Mouse (Mus musculus) limb, embryonic 15.5 days (tissue): ENCODE data around the gene Sema6c. TPM values are rescaled to one million over a fixed set of nuclear protein-coding genes. Genes with fewer than 3 reads are reported as not detected.

Source experiments
- ATAC-seq: fragments of 200-750 bp; cut with Nextera tagmentation; 2 replicates; pipeline ENCODE4 v1.8.0; 2017; ENCODE audit warnings: low read depth, moderate TSS enrichment; ENCODE audit not compliant: insufficient number of reproducible peaks, low FRiP score, low TSS enrichment
- H3K27ac ChIP-seq: fragments of 300-500 bp; sonication (generic); 2 replicates; pipeline ENCODE4 v1.5.1; 2015; ENCODE audit warnings: moderate library complexity, mild to moderate bottlenecking, inconsistent platforms
- H3K27me3 ChIP-seq: fragments of 300-500 bp; sonication (generic); 2 replicates; pipeline ENCODE4 v1.6.1; 2015; ENCODE audit warnings: inconsistent platforms
- H3K36me3 ChIP-seq: fragments of 300-500 bp; sonication (generic); 2 replicates; pipeline ENCODE4 v1.6.1; 2015; ENCODE audit warnings: inconsistent platforms
- H3K4me1 ChIP-seq: fragments of 300-500 bp; sonication (generic); 2 replicates; pipeline ENCODE4 v1.6.1; 2015; ENCODE audit warnings: inconsistent platforms
- H3K4me2 ChIP-seq: fragments of 300-500 bp; sonication (generic); 2 replicates; pipeline ENCODE4 v1.6.1; 2015; ENCODE audit warnings: mild to moderate bottlenecking, inconsistent platforms
- H3K4me3 ChIP-seq: fragments of 300-500 bp; sonication (generic); 2 replicates; pipeline ENCODE4 v1.5.1; 2015; ENCODE audit warnings: mild to moderate bottlenecking, inconsistent platforms
- H3K9ac ChIP-seq: fragments of 300-500 bp; sonication (generic); 2 replicates; pipeline ENCODE4 v1.6.1; 2015; ENCODE audit warnings: inconsistent platforms
- H3K9me3 ChIP-seq: fragments of 300-500 bp; sonication (generic); 2 replicates; pipeline ENCODE4 v1.6.1; 2016; ENCODE audit warnings: inconsistent platforms
- WGBS: fragments of 180-500 bp; shearing (Covaris S2); methylation state at CpG from one replicate; pipeline ENCODE4 v1.1.7; 2015; 5-methylcytosine and 5-hydroxymethylcytosine counted together
- polyA plus RNA-seq: library from polyadenylated mRNA; unstranded; fragments of >200 nt; fragmentation: Nextera tagmentation; extraction: Ambion mirVana; gene quantifications from 2 replicates; pipeline ENCODE4 v1.2.1, GENCODE M21; 2015

Sema6c gene
- polyA plus RNA-seq, 1 experiment from 2014 or later: 9.3 TPM

GRCm38 (mm10) chr3:95153874-95154273, 6.4 kb upstream of the Sema6c start:
- H3K4me2 ChIP-seq: no peak overlapping the region
- 52% methylated on average over 4 of the region's 4 CpGs for WGBS
- no peaks in the 10 kb centered on the region for H3K27me3 ChIP-seq
- no peaks in the 10 kb centered on the region for H3K4me1 ChIP-seq
- H3K4me3 ChIP-seq: no peak overlapping the region
- no peak overlapping the region for H3K9ac ChIP-seq
- ATAC-seq: no peak
- no peak overlapping the region for H3K27ac ChIP-seq
- no peaks in the 10 kb centered on the region for H3K36me3 ChIP-seq
- no peaks in the 10 kb centered on the region for H3K9me3 ChIP-seq

DNA sequence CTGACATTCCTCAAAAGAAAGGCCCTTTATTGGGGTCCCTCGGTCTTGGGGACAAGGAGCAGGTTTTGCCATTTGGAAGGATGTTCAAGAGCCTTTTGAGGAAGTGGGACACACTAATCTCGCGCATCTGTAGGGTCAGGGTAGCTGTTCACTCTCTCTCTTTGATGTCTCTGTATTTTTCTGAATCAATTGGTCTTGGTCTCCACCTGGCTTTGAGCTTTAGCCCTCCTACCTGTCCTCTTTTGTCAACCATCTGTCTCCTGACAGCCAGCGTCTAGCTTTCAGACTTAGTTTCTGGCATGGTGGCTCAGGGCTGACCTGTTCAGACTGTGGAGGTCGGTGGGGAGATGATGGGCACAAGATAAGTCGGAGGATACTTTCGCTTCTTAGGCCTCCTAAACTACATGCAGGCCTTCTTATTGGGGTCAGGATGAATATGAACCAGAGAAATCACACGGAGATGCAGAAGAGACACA, 708 bp upstream of the Sema6c start:
- no peak for ATAC-seq
- Histone ChIP-seq H3K4me3 (peak overlapping the region; percentile 76), H3K36me3 (peaks cover 3% of the 10 kb centered on the region; the same call in 1 of the 2 replicates), H3K27ac (peak overlapping the region; percentile 33; the same call in 1 of the 2 replicates), H3K9me3 (no peaks in the 10 kb centered on the region), H3K4me1 (peaks cover 38% of the 10 kb centered on the region), H3K9ac (peak overlapping the region; percentile 26), H3K4me2 (peak overlapping the region; percentile 84), H3K27me3 (no peaks in the 10 kb centered on the region)
- 14% methylated on average over 8 of the region's 8 CpGs for WGBS

GRCm38 (mm10) chr3:95161041-95161551, 839 bp downstream of the Sema6c start:
- Histone ChIP-seq H3K4me3 (peak overlapping the region; percentile 76), H3K9me3 (no peaks in the 10 kb centered on the region), H3K4me1 (peaks cover 38% of the 10 kb centered on the region), H3K27me3 (no peaks in the 10 kb centered on the region), H3K9ac (peak overlapping the region; percentile 79), H3K4me2 (peak overlapping the region; percentile 84), H3K27ac (peak overlapping the region; percentile 80), H3K36me3 (peaks cover 14% of the 10 kb centered on the region)
- ATAC-seq: peak; percentile 16
- under 1% methylated on average over 30 of the region's 30 CpGs for WGBS

DNA sequence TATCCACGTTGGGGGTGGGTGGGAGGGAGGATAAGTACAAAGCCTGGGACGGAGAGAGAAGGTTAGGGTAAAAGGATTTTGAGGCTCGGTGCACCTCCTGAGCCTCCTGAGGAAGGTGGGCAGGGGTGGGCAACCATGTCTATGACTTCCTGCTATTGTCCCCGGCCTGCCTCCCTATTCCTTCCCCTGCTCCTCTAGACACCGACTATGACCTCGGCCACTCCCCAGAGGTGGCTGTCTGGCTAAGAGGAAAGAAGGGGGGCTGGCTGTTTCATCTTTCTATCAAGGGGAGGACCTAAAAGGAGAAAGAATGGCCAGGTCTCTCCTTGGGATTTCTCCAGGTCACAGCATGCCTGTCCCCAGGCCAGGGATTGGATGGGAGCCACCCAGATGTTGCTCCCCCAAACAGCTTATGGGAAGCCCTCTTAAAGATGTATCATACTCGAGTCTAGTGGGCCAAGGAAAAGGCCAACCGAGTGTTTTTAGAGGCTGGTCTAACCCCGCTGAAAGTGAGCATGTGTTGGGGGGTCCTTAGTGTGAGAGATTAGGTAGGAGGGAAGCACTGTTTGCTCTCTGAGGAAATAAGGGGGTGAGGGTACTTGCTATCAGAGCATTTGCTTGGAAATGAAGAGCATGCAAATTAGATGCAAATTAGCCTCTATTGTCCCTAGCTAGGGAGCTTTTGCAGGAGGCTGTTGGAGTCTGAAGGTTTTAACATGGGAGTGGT, 1.5 kb downstream of the Sema6c start:
- 3% methylated on average over 9 of the region's 9 CpGs for WGBS
- Histone ChIP-seq H3K27me3 (no peaks in the 10 kb centered on the region), H3K4me3 (peak overlapping the region; percentile 76), H3K4me1 (peaks cover 38% of the 10 kb centered on the region), H3K9me3 (no peaks in the 10 kb centered on the region), H3K9ac (peak overlapping the region; percentile 79), H3K36me3 (peaks cover 21% of the 10 kb centered on the region), H3K4me2 (peak overlapping the region; percentile 84), H3K27ac (peak overlapping the region; percentile 80)
- ATAC-seq: no peak

DNA sequence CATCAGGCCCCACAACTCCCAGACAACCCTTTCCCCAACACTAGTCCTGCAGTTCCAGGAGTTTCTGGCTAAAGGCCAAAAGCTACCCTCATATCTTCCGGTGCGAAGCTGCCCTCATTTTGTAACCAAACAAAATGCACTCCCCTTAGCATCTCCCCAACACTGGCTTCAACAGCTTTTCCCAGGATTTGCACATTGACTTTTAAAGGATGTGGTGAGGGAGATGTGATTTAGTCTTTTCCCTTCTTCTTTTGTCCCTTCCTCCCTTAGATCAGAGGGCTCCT, 2.0 kb downstream of the Sema6c start:
- H3K36me3 ChIP-seq: peaks cover 26% of the 10 kb centered on the region

DNA sequence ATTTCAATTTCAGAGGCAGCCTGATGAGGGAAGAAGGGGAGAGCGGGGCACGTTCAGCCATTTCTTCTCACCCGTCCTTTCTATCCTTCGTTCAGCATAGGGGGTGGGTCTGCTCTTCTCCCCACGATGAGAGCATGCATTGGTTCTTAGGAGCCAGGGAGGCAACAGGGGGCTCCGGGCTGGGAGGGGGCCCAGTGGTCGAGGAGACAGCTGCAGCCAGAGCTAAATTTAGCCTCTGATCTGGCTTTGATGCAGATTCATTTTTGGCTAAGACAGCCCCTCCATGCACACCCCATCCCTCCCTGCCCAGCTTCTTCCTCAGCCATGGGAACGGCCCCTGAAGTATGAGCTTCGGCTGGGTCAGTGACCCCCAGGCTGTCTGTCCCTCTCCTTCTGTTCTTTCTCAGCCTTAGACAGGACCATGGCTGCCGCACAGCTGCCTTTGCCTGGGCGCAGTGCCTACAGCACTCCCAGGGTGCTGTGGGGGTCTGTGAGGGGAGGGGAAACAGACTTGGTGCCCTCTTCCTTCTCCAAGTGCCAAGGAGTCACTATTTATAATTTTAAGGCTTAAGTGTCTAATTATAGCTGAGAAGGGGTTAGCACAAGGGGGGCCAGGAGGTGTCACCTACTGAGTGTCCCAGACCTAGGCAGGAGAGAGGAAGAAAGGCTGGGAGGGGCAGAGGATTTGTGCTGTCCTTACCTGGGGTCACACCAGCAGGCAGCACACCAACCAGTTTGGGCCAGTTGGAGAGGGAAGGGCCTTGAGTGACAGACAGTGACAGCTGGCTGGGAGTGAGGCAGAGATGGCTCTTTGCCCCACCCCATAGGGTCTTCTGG, 3.4 kb downstream of the Sema6c start:
- no peak overlapping the region for H3K4me3 ChIP-seq
- H3K4me1 ChIP-seq: peaks cover 38% of the 10 kb centered on the region
- H3K27me3 ChIP-seq: no peaks in the 10 kb centered on the region
- 56% methylated on average over 11 of the region's 11 CpGs for WGBS
- no peak overlapping the region for H3K4me2 ChIP-seq
- no peak for ATAC-seq
- no peaks in the 10 kb centered on the region for H3K9me3 ChIP-seq
- H3K36me3 ChIP-seq: peaks cover 40% of the 10 kb centered on the region
- peak overlapping the region; percentile 67; the same call in 1 of the 2 replicates for H3K27ac ChIP-seq
- no peak overlapping the region for H3K9ac ChIP-seq

More for the DNA sequence above, 2.0 kb downstream of the Sema6c start:
- 22% methylated on average over 2 of the region's 2 CpGs for WGBS
- Histone ChIP-seq H3K27ac (peak overlapping the region; percentile 80; the same call in 1 of the 2 replicates), H3K27me3 (no peaks in the 10 kb centered on the region), H3K9me3 (no peaks in the 10 kb centered on the region), H3K4me1 (peaks cover 38% of the 10 kb centered on the region), H3K9ac (no peak overlapping the region), H3K4me2 (peak overlapping the region; percentile 84), H3K4me3 (peak overlapping the region; percentile 76)
- no peak for ATAC-seq

DNA sequence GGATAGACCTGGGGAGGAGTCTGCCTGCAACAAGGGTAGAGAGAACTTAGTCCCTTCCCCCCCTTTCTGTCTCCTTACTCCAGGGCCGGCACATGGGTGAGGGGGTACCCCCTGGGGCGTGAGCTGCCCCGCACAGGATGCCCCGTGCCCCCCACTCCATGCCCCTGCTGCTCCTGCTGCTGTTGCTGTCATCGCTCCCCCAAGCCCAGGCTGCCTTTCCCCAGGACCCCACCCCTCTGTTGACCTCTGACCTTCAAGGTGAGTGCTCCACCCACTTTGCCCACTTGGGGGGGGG, 3.9 kb downstream of the Sema6c start:
- no peak for ATAC-seq
- Histone ChIP-seq H3K27me3 (no peaks in the 10 kb centered on the region), H3K4me1 (peaks cover 38% of the 10 kb centered on the region), H3K4me3 (no peak overlapping the region), H3K9me3 (no peaks in the 10 kb centered on the region), H3K9ac (no peak overlapping the region), H3K36me3 (peaks cover 45% of the 10 kb centered on the region), H3K27ac (0 out of 2 replicates have a peak overlapping the region, but pooled peaks have one; percentile 67), H3K4me2 (no peak overlapping the region)
- 68% methylated on average over 5 of the region's 5 CpGs for WGBS

GRCm38 (mm10) chr3:95164840-95165239, 4.6 kb downstream of the Sema6c start:
- ATAC-seq: no peak
- Histone ChIP-seq H3K27ac (no peak overlapping the region), H3K4me3 (no peak overlapping the region), H3K9ac (no peak overlapping the region), H3K36me3 (peaks cover 52% of the 10 kb centered on the region), H3K27me3 (peaks cover 4% of the 10 kb centered on the region), H3K4me2 (no peak overlapping the region), H3K9me3 (no peaks in the 10 kb centered on the region), H3K4me1 (peaks cover 33% of the 10 kb centered on the region)
- WGBS: 84% methylated on average over 5 of the region's 5 CpGs

- H3K27me3 ChIP-seq: peaks cover 44% of the 10 kb centered on the region
Measured at GRCm38 (mm10) chr3:95169996-95170395, 9.7 kb downstream of the Sema6c start.

GRCm38 (mm10) chr3:95171105-95171504, 10.8 kb downstream of the Sema6c start:
- no peaks in the 10 kb centered on the region for H3K9me3 ChIP-seq
- no peak overlapping the region for H3K4me3 ChIP-seq
- H3K9ac ChIP-seq: no peak overlapping the region
- H3K36me3 ChIP-seq: peaks cover 72% of the 10 kb centered on the region
- H3K4me1 ChIP-seq: peaks cover 20% of the 10 kb centered on the region
- 64% methylated on average over 6 of the region's 6 CpGs for WGBS
- H3K27ac ChIP-seq: no peak overlapping the region
- no peak for ATAC-seq
- no peak overlapping the region for H3K4me2 ChIP-seq
- H3K27me3 ChIP-seq: peaks cover 44% of the 10 kb centered on the region

More at GRCm38 (mm10) chr3:95169996-95170395, 9.7 kb downstream of the Sema6c start:
- peaks cover 20% of the 10 kb centered on the region for H3K4me1 ChIP-seq
- H3K4me3 ChIP-seq: no peak overlapping the region
- peaks cover 79% of the 10 kb centered on the region for H3K36me3 ChIP-seq
- WGBS: 92% methylated on average over 10 of the region's 10 CpGs
- H3K9ac ChIP-seq: no peak overlapping the region
- H3K27ac ChIP-seq: no peak overlapping the region
- H3K4me2 ChIP-seq: no peak overlapping the region
- ATAC-seq: no peak
- H3K9me3 ChIP-seq: no peaks in the 10 kb centered on the region

- no peak overlapping the region for H3K27ac ChIP-seq
- WGBS: 47% methylated on average over 80 of the region's 84 CpGs
- H3K9ac ChIP-seq: no peak overlapping the region
- peaks cover 57% of the 10 kb centered on the region for H3K36me3 ChIP-seq
- peak overlapping the region; percentile 28; the same call in 1 of the 2 replicates for H3K4me3 ChIP-seq
- no peak overlapping the region for H3K4me2 ChIP-seq
- ATAC-seq: no peak
- H3K27me3 ChIP-seq: peaks cover 44% of the 10 kb centered on the region
- peaks cover 20% of the 10 kb centered on the region for H3K4me1 ChIP-seq
- H3K9me3 ChIP-seq: no peaks in the 10 kb centered on the region
Measured at GRCm38 (mm10) chr3:95172526-95173255, 12.4 kb downstream of the Sema6c start.
